Mouse (Mus musculus) cerebellum, adult 2 months (tissue): ENCODE data around the gene Card11. TPM values are rescaled to one million over a fixed set of nuclear protein-coding genes. Genes with fewer than 3 reads are reported as not detected.

ENCODE experiments used
- DNase-seq, 2 experiments: peaks; one replicate each; pipeline ENCODE4 v3.0.0; 2021
- H3K27ac ChIP-seq: fragments of 200-500 bp; 2 replicates; pipeline ENCODE4 v1.5.1; 2012; ENCODE audit warnings: low read length, control low read depth, inconsistent platforms; ENCODE audit not compliant: insufficient read depth
- H3K27me3 ChIP-seq: fragments of 200-500 bp; 2 replicates; pipeline ENCODE4 v1.6.1; 2012; ENCODE audit warnings: inconsistent platforms, mild to moderate bottlenecking, low read length, moderate library complexity; ENCODE audit not compliant: control insufficient read depth, insufficient read depth
- H3K4me1 ChIP-seq: fragments of 200-500 bp; 2 replicates; pipeline ENCODE4 v1.6.1; 2011; ENCODE audit warnings: low read length; ENCODE audit not compliant: control insufficient read depth, insufficient read depth
- H3K4me3 ChIP-seq: fragments of 200-500 bp; replicated peaks from 2 replicates; pipeline ENCODE3; 2011; ENCODE audit warnings: mild to moderate bottlenecking, low read depth, low read length, control low read depth; ENCODE audit not compliant: insufficient read depth
- CTCF ChIP-seq: fragments of 200-500 bp; IDR thresholded peaks from 2 replicates; pipeline ENCODE4 v1.5.1; 2011; ENCODE audit warnings: low read depth, mild to moderate bottlenecking, control low read depth, low read length, moderate library complexity, borderline replicate concordance; ENCODE audit not compliant: insufficient read depth
- POLR2A ChIP-seq: fragments of 200-500 bp; IDR thresholded peaks from 2 replicates; pipeline ENCODE4 v1.6.1; 2011; ENCODE audit warnings: low read length, control low read depth, borderline replicate concordance; ENCODE audit not compliant: insufficient read depth
- WGBS: fragments of 180-500 bp; shearing (Covaris S2); methylation state at CpG from one replicate; pipeline ENCODE4 v1.1.7; 2018; 5-methylcytosine and 5-hydroxymethylcytosine counted together
- polyA plus RNA-seq: library from polyadenylated mRNA; depleted of rRNA; stranded (reverse); fragments of >200 nt; gene quantifications from 2 replicates; pipeline ENCODE4 v1.2.3, GENCODE M21; 2012

Card11 gene
- polyA plus RNA-seq, 1 experiment = 0.44 TPM

DNA sequence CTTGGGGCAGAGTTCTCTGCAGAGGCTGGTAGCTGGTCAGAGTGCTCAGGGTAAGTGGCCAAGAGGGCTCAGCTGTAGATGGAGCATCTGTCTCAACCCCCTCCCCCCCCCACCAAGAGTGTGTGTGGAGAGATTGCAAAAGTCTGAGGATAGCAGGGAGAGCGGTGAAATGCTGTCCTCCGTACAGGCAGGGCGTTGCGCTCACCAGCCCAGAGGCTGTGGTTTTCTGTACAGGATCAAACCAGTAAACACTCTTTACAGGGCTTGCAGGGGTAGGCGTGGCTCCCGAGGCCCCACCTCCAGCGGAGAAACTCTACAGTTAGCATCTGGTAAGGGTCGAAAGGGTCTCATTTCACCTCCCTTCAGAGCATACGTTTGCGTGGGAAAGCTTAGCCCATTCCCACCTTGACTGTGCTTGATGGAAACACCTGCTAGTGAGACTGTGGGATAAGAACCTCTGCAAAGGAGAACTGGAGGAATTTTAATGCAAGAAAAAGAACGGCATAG, 127.8 kb downstream of the Card11 start:
- DNase-seq = no peak
- Histone ChIP-seq H3K27me3 (no peaks in the 10 kb centered on the region; the same call in 1 of the 2 replicates), H3K4me3 (no peak overlapping the region), H3K4me1 (no peaks in the 10 kb centered on the region), H3K27ac (no peak overlapping the region)
- 28% methylated on average over 11 of the region's 11 CpGs for WGBS
- TF ChIP-seq POLR2A (no peak), CTCF (no peak)

DNA sequence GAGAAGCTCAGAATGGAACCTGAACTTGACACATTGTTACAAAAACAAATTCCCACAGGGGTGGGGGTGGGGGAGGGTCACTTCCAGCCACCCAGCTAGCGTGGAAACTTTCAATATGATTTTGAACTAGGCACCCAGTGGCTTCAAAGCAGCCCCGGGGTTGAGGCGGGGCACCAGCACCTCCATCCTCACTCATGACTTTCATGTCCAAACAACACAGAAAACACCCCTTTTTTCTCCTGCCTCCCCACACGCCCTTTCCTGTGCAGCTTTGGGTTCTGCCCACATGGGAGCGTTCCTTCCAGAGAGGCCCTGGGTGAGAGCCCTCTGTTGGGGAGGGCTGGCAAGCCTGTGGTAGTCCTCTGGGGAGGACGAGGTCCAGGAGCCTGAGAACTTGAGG, 129.1 kb downstream of the Card11 start:
- WGBS = 86% methylated on average over 6 of the region's 6 CpGs
- no peak for TF ChIP-seq CTCF

DNA sequence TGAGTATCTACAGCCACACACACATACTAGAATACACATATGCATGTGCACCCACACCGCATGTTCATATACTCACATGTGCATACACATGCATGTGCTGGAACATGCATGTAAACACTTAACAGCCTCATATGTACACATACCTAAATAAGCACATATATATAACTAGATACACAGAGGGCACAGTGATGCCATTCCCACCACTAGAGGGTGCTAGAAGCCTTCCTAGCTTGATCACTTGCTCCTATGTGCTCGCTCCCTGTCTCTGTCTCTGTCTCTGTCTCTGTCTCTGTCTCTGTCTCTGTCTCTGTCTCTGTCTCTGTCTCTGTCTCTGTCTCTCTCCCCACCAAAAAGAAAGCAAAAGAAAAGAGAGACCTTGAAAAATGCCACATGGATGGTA, 131.3 kb downstream of the Card11 start:
- no peaks in the 10 kb centered on the region; the same call in 1 of the 2 replicates for H3K27me3 ChIP-seq
- 50% methylated on average over 2 of the region's 2 CpGs for WGBS

More for the DNA sequence above, 129.1 kb downstream of the Card11 start:
- H3K4me3 ChIP-seq = no peak overlapping the region
- H3K27me3 ChIP-seq = no peaks in the 10 kb centered on the region; the same call in 1 of the 2 replicates
- no peak for DNase-seq
- no peaks in the 10 kb centered on the region for H3K4me1 ChIP-seq
- no peak overlapping the region for H3K27ac ChIP-seq

DNA sequence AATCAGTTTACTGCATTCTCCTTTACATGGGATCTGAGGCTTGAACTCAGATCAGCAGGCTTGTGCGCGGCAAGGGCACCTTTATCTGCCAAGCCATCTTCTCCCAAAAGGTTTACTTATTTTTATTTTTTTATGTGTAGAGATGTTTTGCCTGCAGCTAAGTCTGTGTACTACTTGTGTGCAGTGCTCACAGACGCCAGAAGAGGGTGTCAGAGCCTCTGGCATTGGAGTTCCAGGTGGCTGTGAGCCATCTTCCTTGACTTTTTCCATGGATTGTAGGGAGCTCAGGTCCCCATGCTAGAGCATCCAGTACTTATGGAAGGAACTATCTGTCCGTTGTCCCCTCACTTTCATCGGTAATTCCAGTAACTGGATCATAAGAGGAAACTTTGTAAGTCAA, 140.7 kb downstream of the Card11 start:
- TF ChIP-seq CTCF (no peak), POLR2A (no peak)
- Histone ChIP-seq H3K4me3 (no peak overlapping the region), H3K4me1 (no peaks in the 10 kb centered on the region), H3K27me3 (no peaks in the 10 kb centered on the region), H3K27ac (no peak overlapping the region)
- WGBS = 92% methylated on average over 5 of the region's 5 CpGs
- no peak for DNase-seq

More for the DNA sequence above, 131.3 kb downstream of the Card11 start:
- peak; percentile 27 to 30 for DNase-seq
- Histone ChIP-seq H3K27ac (no peak overlapping the region), H3K4me3 (no peak overlapping the region), H3K4me1 (no peaks in the 10 kb centered on the region)
- TF ChIP-seq POLR2A (no peak), CTCF (peak; percentile 69)

DNA sequence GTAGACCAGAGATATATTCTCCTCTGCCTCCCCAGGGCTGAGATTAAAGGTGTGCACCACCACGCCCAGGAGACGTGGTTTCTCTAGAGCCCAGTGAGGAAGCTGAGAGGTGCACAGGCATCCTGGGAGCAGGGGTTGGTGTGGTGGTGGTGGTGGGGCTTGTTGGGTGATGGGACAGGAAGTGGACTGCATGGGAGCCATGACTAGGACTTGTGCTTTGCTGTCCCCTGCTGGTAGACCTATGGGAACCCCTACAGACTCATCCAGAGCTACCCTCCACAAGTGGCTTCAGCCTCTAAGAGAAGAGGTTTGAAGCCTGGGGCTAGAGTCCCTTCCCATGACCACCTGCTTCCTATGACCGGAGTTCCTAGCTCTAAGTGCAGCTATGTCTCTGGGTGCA, 142.0 kb downstream of the Card11 start:
- TF ChIP-seq POLR2A = no peak
- TF ChIP-seq CTCF = no peak
- Histone ChIP-seq H3K4me3 (no peak overlapping the region), H3K27ac (no peak overlapping the region), H3K27me3 (no peaks in the 10 kb centered on the region), H3K4me1 (no peaks in the 10 kb centered on the region)
- WGBS = 96% methylated on average over 3 of the region's 3 CpGs
- no peak for DNase-seq

- WGBS = 51% methylated on average over 8 of the region's 8 CpGs
- TF ChIP-seq CTCF (peak; percentile 13; the same call in 1 of the 2 replicates), POLR2A (no peak)
- H3K4me1 ChIP-seq = no peaks in the 10 kb centered on the region
- no peak for DNase-seq
- no peak overlapping the region for H3K27ac ChIP-seq
- no peak overlapping the region for H3K4me3 ChIP-seq
- H3K27me3 ChIP-seq = no peaks in the 10 kb centered on the region
Observed at GRCm38 (mm10) chr5:140857432-140858154, 142.8 kb downstream of the Card11 start.

DNA sequence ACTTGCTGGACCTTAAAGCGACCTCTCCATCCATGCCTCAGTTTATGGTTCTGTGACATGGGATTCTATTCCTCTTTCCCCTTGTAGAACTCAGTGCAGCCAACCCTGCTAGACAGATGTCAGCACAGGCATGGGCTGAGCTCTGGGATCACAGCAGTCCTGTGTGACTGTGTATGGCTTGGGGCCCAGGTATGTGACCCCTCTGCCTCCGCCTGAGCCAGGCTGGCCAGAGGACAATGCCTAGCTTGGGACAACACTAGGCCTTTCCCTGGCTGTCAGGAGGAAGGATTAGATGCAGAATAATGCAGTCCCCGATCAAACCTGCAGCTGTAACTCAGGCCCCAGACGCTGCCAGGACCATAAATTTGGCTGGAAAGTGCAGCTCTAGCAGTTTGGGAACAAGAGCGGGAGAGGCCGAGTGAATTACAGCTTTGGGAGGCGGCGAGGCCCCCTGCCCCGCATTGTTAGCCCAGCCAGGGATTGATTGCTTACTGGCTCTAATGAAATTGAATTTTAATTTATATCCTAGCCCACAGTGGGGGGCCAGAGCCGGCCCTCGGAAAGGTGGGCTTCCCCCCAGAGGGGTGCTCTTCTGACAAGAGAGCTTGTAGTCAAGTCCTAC, 144.4 kb downstream of the Card11 start:
- 58% methylated on average over 11 of the region's 11 CpGs for WGBS
- Histone ChIP-seq H3K4me1 (no peaks in the 10 kb centered on the region), H3K4me3 (no peak overlapping the region), H3K27me3 (no peaks in the 10 kb centered on the region), H3K27ac (no peak overlapping the region)
- no peak for DNase-seq
- TF ChIP-seq CTCF = no peak
- no peak for TF ChIP-seq POLR2A

GRCm38 (mm10) chr5:140854700-140855099, 145.7 kb downstream of the Card11 start:
- Histone ChIP-seq H3K27ac (no peak overlapping the region), H3K4me1 (no peaks in the 10 kb centered on the region), H3K27me3 (no peaks in the 10 kb centered on the region), H3K4me3 (no peak overlapping the region)
- 97% methylated on average over 4 of the region's 4 CpGs for WGBS
- no peak for TF ChIP-seq CTCF
- no peak for TF ChIP-seq POLR2A
- no peak for DNase-seq
